Mouse (Mus musculus): ENCODE results near the gene Trappc1.

DNA sequence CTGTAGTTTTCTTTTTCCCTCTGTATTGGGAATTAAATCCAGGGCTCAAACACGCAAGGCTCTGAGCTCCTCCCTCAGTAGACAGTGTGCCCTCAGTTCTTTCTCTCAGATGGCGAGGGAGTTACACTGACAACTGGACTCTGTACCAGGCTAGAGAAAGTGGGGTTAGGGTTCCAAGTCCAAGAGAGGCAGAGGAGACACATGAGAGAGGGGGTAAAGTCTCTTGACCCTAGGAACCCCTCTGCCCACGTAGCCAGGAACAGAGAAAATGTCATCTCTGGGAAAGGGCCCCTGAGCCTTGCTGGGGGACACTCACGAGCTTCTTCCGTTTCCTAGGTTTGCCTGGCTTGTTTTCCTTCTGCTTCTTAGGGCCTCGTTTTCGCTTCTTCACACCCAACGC, 40.6 kb downstream of the Trappc1 start:
- TF ChIP-seq CTCF (IDR thresholded peaks at IDR 0.05; ENCODE audit: borderline replicate concordance, control insufficient read depth, extremely low read depth, insufficient read depth, low read length, poor library complexity) = no peak
- TF ChIP-seq POLR2A (IDR thresholded peaks at IDR 0.05; ENCODE audit: control insufficient read depth, extremely low read depth, insufficient read depth, low read length, poor library complexity) = no peak
